Mouse (Mus musculus): ENCODE results near the gene Ifitm5. TPM values are rescaled to one million over a fixed set of nuclear protein-coding genes. Genes with fewer than 3 reads are reported as not detected.
A peak's percentile ranks its signal among the peaks of the same experiment; 100 is the strongest.

The Ifitm5 gene
- polyA plus RNA-seq, 1 experiment from 2014 or later: 0.82 TPM

DNA sequence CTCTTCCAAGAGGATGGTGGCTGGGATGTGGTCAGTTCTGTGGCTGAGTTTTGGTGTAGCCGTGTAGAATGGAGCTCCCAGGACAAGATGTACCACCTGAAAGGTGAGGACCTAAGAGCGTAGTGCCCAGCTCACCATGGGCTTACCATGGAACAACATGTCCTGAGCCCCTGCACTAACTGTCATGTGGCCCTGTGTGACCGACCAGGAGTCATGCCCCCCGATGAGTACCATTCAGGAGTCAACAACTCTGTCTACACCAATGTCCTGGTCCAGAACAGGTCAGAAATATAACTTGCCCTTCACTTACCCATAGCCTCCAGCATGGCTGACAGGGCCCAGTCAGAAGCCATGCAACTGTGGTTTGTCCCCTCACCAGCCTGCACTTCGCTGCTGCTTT lies 4.8 kb downstream of the Ifitm5 start:
- ATAC-seq (ENCODE audit: insufficient number of reproducible peaks, insufficient read depth, low FRiP score, low read depth): no peak
- Histone ChIP-seq H3K4me1 (ENCODE audit: control insufficient read depth in 2 of 2, insufficient read depth in 2 of 2, low read length in 2 of 2) (peaks cover 20 to 29% of the 10 kb centered on the region in 2 experiments), H3K9me3 (ENCODE audit: control insufficient read depth, low read length) (no peaks in the 10 kb centered on the region), H3K4me2 (ENCODE audit: low read length) (no peak overlapping the region), H3K9ac (ENCODE audit: low read length) (no peak overlapping the region), H3K27me3 (ENCODE audit: control insufficient read depth, insufficient read depth, low read length) (no peaks in the 10 kb centered on the region), H3K36me3 (ENCODE audit: control insufficient read depth, insufficient read depth, low read length) (peaks cover 52% of the 10 kb centered on the region), H3K4me3 (ENCODE audit: control insufficient read depth in 1 of 2, insufficient read depth in 1 of 2, low read depth in 1 of 2, low read length in 2 of 2) (no peak overlapping the region), H3K27ac (replicated peaks in 1 of 2; ENCODE audit: control insufficient read depth in 1 of 2, insufficient read depth in 1 of 2, low read depth in 2 of 2, low read length in 2 of 2) (no peak overlapping the region)
- 89% methylated on average over 5 of the region's 5 CpGs for WGBS

- Histone ChIP-seq H3K4me2 (ENCODE audit: low read length) (no peak overlapping the region), H3K9me3 (ENCODE audit: control insufficient read depth, low read length) (no peaks in the 10 kb centered on the region), H3K4me3 (ENCODE audit: control insufficient read depth in 1 of 2, insufficient read depth in 1 of 2, low read depth in 1 of 2, low read length in 2 of 2) (no peak overlapping the region), H3K4me1 (ENCODE audit: control insufficient read depth in 2 of 2, insufficient read depth in 2 of 2, low read length in 2 of 2) (peaks cover 20 to 29% of the 10 kb centered on the region in 2 experiments), H3K9ac (ENCODE audit: low read length) (no peak overlapping the region), H3K27ac (replicated peaks in 1 of 2; ENCODE audit: control insufficient read depth in 1 of 2, insufficient read depth in 1 of 2, low read depth in 2 of 2, low read length in 2 of 2) (no peak overlapping the region), H3K36me3 (ENCODE audit: control insufficient read depth, insufficient read depth, low read length) (peaks cover 44% of the 10 kb centered on the region), H3K27me3 (ENCODE audit: control insufficient read depth, insufficient read depth, low read length) (no peaks in the 10 kb centered on the region)
- no peak for ATAC-seq (ENCODE audit: insufficient number of reproducible peaks, insufficient read depth, low FRiP score, low read depth)
- 80% methylated on average over 7 of the region's 7 CpGs for WGBS
These were observed 5.9 kb downstream of the Ifitm5 start for GRCm38 (mm10) chr7:140944236-140944635.

DNA sequence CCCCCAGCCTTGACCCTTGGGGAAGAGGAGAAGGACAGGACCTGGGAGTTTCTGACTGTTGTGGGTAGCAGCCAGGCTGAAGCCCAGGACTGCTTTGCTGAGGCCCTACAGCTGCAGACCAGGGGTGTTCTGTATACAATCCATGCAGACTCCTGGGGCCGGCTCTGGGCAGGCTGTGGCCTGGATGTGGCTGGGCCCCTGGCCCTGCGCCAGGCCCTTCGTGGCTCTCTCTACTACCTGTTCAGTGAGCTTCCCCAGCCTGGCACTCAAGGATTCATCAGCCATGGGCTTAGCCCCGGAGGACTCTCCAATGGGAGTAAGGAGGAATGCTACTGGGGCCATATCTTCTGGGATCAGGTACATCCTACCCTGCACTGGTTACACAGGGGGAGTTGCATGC lies 6.7 kb downstream of the Ifitm5 start:
- no peak overlapping the region for H3K4me2 ChIP-seq (ENCODE audit: low read length)
- no peak for ATAC-seq (ENCODE audit: insufficient number of reproducible peaks, insufficient read depth, low FRiP score, low read depth)
- H3K27me3 ChIP-seq (ENCODE audit: control insufficient read depth, insufficient read depth, low read length): no peaks in the 10 kb centered on the region
- H3K4me1 ChIP-seq (ENCODE audit: control insufficient read depth in 2 of 2, insufficient read depth in 2 of 2, low read length in 2 of 2): peaks cover 19 to 25% of the 10 kb centered on the region in 2 experiments
- H3K36me3 ChIP-seq (ENCODE audit: control insufficient read depth, insufficient read depth, low read length): peaks cover 36% of the 10 kb centered on the region
- no peaks in the 10 kb centered on the region for H3K9me3 ChIP-seq (ENCODE audit: control insufficient read depth, low read length)
- H3K9ac ChIP-seq (ENCODE audit: low read length): no peak overlapping the region
- WGBS: 75% methylated on average over 4 of the region's 4 CpGs
- H3K4me3 ChIP-seq (ENCODE audit: control insufficient read depth in 1 of 2, insufficient read depth in 1 of 2, low read depth in 1 of 2, low read length in 2 of 2): no peak overlapping the region
- no peak overlapping the region for H3K27ac ChIP-seq (replicated peaks in 1 of 2; ENCODE audit: control insufficient read depth in 1 of 2, insufficient read depth in 1 of 2, low read depth in 2 of 2, low read length in 2 of 2)

- no peak for ATAC-seq (ENCODE audit: insufficient number of reproducible peaks, insufficient read depth, low FRiP score, low read depth)
- Histone ChIP-seq H3K4me2 (ENCODE audit: low read length) (peak overlapping the region; percentile 77), H3K9me3 (ENCODE audit: control insufficient read depth, low read length) (no peaks in the 10 kb centered on the region), H3K9ac (ENCODE audit: low read length) (peak overlapping the region; percentile 86; the same call in 1 of the 2 replicates), H3K27me3 (ENCODE audit: control insufficient read depth, insufficient read depth, low read length) (no peaks in the 10 kb centered on the region), H3K4me1 (ENCODE audit: control insufficient read depth in 2 of 2, insufficient read depth in 2 of 2, low read length in 2 of 2) (peaks cover 15 to 22% of the 10 kb centered on the region in 2 experiments), H3K36me3 (ENCODE audit: control insufficient read depth, insufficient read depth, low read length) (peaks cover 30% of the 10 kb centered on the region), H3K27ac (replicated peaks in 1 of 2; ENCODE audit: control insufficient read depth in 1 of 2, insufficient read depth in 1 of 2, low read depth in 2 of 2, low read length in 2 of 2) (peak overlapping the region in 1 of 2 experiments; percentile 90; a peak in 1 of 4 replicates), H3K4me3 (ENCODE audit: control insufficient read depth in 1 of 2, insufficient read depth in 1 of 2, low read depth in 1 of 2, low read length in 2 of 2) (no peak overlapping the region)
- WGBS: 88% methylated on average over 10 of the region's 10 CpGs
These were observed 7.3 kb downstream of the Ifitm5 start for GRCm38 (mm10) chr7:140942811-140943210.

DNA sequence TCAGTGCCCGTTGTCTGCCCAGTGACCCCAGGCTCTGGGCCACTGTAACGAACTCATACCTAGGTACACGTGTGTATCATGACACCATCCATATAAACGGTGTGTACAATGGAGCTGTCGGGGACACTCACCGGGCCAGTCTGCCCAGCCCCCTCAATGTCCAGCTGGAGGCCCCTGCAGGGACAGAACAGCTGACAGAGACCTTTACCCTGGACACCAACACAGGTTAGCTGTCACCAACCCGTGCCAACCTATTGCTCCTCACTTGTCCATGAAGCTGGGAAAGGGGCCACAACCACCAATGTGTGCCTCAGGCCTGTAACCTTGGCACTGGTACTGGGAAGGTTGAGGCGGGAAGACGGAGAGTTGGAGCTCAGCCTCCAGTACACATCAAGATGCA lies 7.8 kb downstream of the Ifitm5 start:
- Histone ChIP-seq H3K9ac (ENCODE audit: low read length) (peak overlapping the region; percentile 86), H3K27me3 (ENCODE audit: control insufficient read depth, insufficient read depth, low read length) (no peaks in the 10 kb centered on the region), H3K4me2 (ENCODE audit: low read length) (peak overlapping the region; percentile 77), H3K4me1 (ENCODE audit: control insufficient read depth in 2 of 2, insufficient read depth in 2 of 2, low read length in 2 of 2) (peaks cover 11 to 22% of the 10 kb centered on the region in 2 experiments), H3K4me3 (ENCODE audit: control insufficient read depth in 1 of 2, insufficient read depth in 1 of 2, low read depth in 1 of 2, low read length in 2 of 2) (peak overlapping the region; percentile 61 to 64), H3K27ac (replicated peaks in 1 of 2; ENCODE audit: control insufficient read depth in 1 of 2, insufficient read depth in 1 of 2, low read depth in 2 of 2, low read length in 2 of 2) (peak overlapping the region; percentile 87 to 90), H3K9me3 (ENCODE audit: control insufficient read depth, low read length) (no peaks in the 10 kb centered on the region), H3K36me3 (ENCODE audit: control insufficient read depth, insufficient read depth, low read length) (peaks cover 25% of the 10 kb centered on the region)
- no peak for ATAC-seq (ENCODE audit: insufficient number of reproducible peaks, insufficient read depth, low FRiP score, low read depth)
- 57% methylated on average over 9 of the region's 9 CpGs for WGBS

DNA sequence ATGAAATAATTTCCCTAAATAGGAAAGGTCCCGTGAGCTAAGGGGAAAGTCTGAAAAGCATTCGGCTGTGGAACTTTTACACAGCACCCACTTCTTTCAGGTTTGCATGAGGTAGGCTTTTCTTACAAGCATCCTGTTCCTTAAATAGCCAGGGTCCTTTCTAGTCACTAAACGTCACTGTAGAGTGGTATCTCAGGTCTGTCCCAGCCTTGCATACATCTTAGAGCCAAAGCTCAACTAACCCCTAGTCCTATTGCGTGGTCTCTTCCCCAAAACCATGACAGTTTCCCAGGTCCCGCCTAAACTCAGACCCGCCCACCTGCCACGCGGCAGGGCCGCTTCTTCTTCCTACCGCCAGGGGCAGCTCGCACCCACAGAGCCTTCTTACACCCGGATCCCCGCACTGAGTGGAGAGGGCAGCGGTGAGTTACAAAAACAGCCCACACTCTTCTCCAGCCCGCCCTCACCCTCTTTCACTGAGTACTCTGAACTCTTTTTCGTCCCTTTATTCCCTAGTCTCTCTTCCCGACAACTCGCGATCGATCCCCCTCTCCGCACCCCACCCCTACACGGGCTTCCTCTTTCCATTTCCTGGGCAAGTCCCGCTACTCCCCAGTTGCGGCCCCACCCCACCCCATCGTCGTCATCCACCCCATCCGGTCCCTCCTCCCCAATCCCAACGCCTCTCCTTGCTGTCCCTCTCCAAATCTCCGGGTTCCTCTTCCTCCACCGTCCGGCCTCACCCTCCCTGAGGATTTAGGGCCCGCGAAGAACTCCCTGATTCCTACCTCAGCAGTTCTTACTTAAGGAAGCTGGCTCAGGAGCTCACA lies 8.7 kb downstream of the Ifitm5 start, which contains the start of gene Pgghg:
TSS of gene Pgghg (plus strand) at position 170 of the 830 bp plus-strand sequence.
- peak; percentile 87 for ATAC-seq (ENCODE audit: insufficient number of reproducible peaks, insufficient read depth, low FRiP score, low read depth)
- H3K36me3 ChIP-seq (ENCODE audit: control insufficient read depth, insufficient read depth, low read length): peaks cover 18% of the 10 kb centered on the region
- peak within 1 kb of the TSS; percentile 86 for H3K9ac ChIP-seq (ENCODE audit: low read length)
- peak within 1 kb of the TSS; percentile 61 to 64 for H3K4me3 ChIP-seq (ENCODE audit: control insufficient read depth in 1 of 2, insufficient read depth in 1 of 2, low read depth in 1 of 2, low read length in 2 of 2)
- H3K27me3 ChIP-seq (ENCODE audit: control insufficient read depth, insufficient read depth, low read length): no peaks in the 10 kb centered on the region
- H3K27ac ChIP-seq (replicated peaks in 1 of 2; ENCODE audit: control insufficient read depth in 1 of 2, insufficient read depth in 1 of 2, low read depth in 2 of 2, low read length in 2 of 2): peak within 1 kb of the TSS; percentile 87 to 90
- H3K4me2 ChIP-seq (ENCODE audit: low read length): peak within 1 kb of the TSS; percentile 77
- H3K4me1 ChIP-seq (ENCODE audit: control insufficient read depth in 2 of 2, insufficient read depth in 2 of 2, low read length in 2 of 2): peaks cover 5 to 14% of the 10 kb centered on the region in 2 experiments; a peak in 3 of 4 replicates
- 4% methylated on average over 33 of the region's 33 CpGs for WGBS
- H3K9me3 ChIP-seq (ENCODE audit: control insufficient read depth, low read length): no peaks in the 10 kb centered on the region

GRCm38 (mm10) chr7:140939669-140940171 lies 10.4 kb downstream of the Ifitm5 start:
- Histone ChIP-seq H3K27ac (replicated peaks in 1 of 2; ENCODE audit: control insufficient read depth in 1 of 2, insufficient read depth in 1 of 2, low read depth in 2 of 2, low read length in 2 of 2) (no peak overlapping the region), H3K27me3 (ENCODE audit: control insufficient read depth, insufficient read depth, low read length) (no peaks in the 10 kb centered on the region), H3K4me2 (ENCODE audit: low read length) (no peak overlapping the region), H3K9me3 (ENCODE audit: control insufficient read depth, low read length) (no peaks in the 10 kb centered on the region), H3K36me3 (ENCODE audit: control insufficient read depth, insufficient read depth, low read length) (peaks cover 1% of the 10 kb centered on the region; the same call in 1 of the 2 replicates), H3K4me3 (ENCODE audit: control insufficient read depth in 1 of 2, insufficient read depth in 1 of 2, low read depth in 1 of 2, low read length in 2 of 2) (no peak overlapping the region), H3K4me1 (ENCODE audit: control insufficient read depth in 2 of 2, insufficient read depth in 2 of 2, low read length in 2 of 2) (peaks cover 3 to 10% of the 10 kb centered on the region in 2 experiments; a peak in 2 of 4 replicates), H3K9ac (ENCODE audit: low read length) (0 out of 2 replicates have a peak overlapping the region, but pooled peaks have one; percentile 30)
- WGBS: 12% methylated on average over 8 of the region's 8 CpGs
- ATAC-seq (ENCODE audit: insufficient number of reproducible peaks, insufficient read depth, low FRiP score, low read depth): no peak
